Mouse (Mus musculus) retina, postnatal 1 day (tissue): ENCODE data around the gene Timm29.

Experiments used
- DNase-seq: peaks from one replicate; pipeline ENCODE4 v3.0.0-alpha.2; 2012

The Timm29 gene

DNA sequence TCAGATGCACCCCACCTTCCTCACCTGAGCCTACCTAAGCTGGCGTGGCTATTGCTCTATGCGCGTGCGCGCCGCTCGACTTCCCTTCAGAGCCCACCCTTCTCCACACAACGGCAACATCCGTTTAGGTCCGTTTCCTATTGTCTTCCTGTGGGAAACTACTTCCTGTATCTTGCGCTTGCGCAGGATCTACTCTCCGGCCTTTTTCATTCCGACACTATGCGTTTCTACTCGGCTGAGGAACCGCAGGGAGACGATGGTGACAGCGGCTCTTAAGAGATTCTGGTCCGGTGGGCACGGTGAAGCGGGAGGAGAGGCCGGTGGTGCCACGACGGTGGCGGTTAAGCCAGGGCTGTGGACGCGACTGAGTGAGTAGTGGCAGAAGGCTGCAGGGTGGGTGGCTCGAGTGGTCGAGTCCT, at the start of gene Timm29, which contains the start of gene Yipf2:
Timm29 (plus strand) TSS at position 20 of the 419 bp plus-strand sequence.
Yipf2 (minus strand) TSS at position 126 of the 419 bp plus-strand sequence.
- peak; percentile 99 for DNase-seq

DNA sequence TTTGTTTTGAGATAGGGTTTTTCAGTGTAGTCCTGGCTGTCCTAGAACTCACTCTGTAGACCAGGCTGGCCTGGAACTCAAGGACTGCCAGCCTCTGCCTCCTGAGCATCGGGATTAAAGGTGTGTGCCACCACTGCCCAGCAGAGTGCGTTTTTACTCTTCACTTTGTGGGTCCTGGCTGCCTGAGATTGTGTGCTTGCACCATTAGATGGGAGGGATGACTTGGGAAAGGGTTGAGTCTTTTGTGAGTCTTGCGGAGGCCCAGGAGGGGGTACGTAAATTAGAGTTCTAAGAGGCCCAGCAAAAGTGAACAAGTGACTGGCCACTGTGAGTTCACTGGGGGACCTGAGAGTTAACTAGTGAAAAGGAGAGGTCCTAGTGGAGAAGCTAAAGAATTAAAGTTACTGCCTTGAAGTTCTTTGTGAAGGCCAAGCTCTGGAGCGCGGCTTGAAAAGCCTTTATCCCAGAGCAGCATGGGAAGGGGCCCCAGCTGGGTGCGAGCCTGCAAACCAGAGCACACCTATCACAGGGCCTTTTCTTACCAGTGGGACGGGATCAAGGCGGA, 47.1 kb upstream of the Timm29 start:
- DNase-seq = no peak

DNA sequence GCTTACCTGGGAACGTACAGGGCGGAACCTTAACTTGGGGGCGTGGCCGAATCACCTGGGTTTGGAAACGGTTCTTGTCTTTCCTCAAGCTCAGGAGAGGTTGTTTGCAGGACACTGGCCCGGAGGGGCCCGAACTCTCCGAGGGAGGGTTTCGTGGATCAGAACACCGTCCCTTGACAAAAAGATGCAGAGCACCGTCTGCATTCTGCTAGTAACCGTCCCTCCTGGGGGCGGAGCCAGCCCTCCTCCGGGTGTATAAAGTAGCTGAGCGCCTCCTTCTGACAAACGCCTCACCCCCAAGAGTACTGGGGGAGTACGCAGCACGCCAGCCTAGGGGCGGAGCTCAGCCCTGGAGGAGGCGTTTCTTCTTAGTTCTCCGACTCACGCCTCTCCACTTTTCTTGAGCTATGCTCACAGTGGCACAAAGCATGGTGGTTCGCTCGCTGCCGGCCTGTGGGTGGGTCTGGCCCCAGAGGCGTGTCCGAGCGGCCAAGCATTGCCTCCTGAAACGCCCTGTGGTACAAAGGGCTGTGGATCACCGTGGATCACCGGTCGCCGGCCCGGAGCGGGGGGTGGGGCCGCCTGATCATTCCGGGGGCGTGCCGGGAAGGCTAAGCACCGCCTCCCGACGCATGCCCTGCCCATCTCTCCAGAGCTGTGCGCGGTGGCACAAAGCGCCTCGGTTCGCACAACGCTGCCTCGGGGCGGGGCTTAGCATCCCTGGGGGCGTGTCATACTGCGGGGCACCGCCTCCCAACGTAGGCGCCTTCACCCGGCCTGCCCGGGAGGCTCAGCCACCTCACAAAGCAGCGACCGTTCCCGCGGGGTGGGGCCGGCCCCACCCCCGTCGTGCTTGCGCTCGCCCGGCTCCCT, 46.4 kb upstream of the Timm29 start:
- peak; percentile 99 for DNase-seq

DNA sequence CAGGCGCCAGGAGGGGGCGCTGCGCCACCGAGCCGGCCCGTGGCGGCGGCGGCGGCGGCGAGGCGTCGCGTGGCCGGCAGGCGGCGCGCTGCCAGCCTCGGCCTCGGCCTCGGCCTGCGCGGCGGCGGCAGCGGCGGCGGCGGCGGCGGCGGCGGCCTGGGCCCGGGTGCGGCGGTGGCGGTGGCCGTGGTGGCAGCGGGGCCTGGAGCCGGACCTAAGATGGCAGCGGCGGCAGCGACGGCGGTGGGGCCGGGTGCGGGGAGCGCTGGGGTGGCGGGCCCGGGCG, 45.8 kb upstream of the Timm29 start, which contains the start of gene Carm1:
Carm1 (plus strand) TSS at position 106 of the 286 bp plus-strand sequence.
- DNase-seq = no peak

DNA sequence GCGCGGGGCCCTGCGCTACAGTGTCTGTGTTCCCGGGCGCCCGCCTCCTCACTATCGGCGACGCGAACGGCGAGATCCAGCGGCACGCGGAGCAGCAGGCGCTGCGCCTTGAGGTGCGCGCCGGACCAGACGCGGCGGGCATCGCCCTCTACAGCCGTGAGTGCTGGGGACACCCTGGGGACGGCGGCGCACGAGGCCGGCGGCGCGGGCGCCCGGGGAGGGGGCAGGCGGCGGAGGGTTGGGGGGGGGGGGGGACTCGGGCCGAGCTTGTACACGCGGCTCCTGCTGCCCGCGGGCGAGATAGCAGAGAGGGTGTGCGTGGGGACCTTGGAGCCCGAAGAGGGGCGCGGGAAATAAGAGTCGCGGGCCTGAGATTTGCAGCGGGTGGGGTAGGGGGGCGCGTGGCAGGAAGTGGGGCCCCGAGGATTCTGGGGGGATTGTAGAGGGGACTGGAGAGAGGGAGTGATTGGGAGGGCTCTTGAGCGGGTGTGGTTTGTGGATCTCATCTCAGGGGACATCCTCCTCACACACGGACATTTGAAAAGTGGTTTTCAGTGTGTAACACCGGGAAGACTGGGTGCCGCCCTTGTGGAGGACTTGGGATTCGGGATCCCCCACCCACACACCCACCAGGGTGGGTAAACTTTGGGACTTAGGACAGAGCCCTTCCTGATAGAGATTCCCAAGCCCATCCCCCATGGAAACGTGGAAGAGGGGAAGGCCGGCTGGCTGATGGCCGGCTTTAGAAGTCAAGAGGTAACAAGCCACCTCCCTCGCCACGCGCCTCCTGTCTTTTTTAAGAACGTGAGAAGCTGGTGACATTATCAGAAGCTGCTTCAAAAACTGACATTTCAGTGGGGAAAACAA, 45.2 kb upstream of the Timm29 start:
- DNase-seq = peak; percentile 82

DNA sequence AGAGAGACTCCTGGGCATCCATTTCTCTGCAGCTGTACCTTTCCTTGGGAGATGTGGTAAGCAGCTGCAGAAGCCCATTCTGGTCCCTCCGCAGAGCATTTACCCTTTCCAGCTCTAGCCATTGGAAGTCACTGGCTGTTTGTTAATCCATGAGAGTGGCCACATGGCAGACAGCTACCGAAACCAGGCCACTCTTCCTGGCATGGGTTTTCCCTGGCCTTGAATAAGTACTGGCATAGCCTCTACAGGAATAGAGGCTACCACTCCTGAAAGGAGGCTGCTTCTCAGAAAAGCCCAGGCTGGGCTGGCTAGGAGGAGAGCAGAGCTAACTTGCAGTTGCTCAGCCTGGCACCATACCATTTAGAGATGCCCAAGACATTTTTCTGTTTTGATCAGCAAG, 41.5 kb upstream of the Timm29 start:
- DNase-seq = no peak

DNA sequence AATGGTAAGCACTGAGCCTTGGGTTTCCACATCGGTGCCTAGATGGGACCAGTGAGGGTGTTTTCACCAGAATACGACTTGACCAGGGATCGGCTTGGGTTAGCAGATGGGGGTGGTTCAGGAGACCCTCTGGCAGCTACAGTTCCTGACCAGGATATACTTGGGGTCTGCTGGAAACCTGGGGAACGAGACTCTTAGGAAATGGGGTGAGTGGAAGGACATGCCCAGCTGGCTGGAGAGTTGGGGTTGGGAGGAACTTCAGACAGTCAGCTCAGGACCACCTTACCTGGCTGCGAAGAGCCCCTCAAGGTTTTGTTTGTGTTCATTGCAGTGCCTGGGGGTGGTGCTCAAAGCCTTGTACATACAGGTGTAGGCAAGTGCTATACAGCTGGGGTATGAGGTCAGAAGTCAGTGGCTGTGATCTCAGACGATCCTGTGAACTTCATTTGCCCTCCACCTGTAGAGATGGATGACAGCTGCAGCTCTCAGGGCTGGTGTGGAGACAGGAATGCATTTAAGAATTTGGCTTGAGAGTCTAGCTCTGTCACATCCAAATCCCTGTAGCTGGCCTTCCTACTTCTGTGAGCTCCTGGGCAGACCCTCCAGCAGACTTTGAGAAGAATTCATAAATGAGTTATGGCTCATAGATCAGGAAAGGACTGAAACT, 38.8 kb upstream of the Timm29 start:
- DNase-seq = no peak

DNA sequence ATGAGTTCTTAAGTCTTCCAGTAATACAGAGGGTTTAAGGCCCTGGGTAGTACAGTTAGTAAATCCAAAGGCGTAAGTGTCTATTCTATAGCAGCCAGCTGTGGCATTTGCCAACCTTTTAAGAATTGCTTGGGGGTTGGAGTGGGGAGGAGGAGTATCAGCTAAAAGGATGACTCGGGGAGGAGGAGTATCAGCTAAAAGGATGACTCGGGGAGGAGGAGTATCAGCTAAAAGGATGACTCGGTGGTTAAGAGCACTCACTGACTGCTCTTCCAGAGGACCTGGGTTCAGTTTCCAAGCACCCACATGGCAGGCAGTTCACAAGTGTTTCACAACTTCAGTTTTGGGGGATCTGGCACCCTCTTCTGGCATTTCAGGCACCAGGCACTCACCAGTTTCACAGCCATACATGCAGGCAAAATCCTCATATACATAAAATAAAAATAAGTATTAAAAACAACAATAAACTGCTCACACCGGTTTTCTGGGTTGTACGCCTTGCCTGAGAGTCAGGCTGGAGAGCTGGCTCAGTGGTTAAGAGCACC, 37.3 kb upstream of the Timm29 start:
- DNase-seq = no peak

DNA sequence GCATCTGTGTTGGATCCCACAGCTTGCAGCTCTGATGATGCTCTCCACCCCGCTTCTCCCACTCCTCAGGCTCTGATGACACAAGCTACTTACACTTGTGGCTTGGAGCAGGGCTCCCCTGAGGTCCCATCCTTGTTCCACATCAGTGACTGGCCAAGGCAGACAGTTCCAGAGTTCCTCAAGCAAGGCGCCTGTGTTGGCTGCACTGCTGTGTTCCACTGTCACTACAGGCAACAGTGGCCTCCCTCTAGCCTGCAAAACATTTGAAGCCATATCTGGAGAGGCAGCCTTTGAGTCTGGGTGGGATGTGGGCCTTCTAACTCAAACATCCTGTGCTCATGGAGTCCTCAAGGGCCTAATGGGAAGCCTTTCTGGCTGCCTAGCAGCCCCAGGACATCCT, 35.5 kb upstream of the Timm29 start:
- no peak for DNase-seq

DNA sequence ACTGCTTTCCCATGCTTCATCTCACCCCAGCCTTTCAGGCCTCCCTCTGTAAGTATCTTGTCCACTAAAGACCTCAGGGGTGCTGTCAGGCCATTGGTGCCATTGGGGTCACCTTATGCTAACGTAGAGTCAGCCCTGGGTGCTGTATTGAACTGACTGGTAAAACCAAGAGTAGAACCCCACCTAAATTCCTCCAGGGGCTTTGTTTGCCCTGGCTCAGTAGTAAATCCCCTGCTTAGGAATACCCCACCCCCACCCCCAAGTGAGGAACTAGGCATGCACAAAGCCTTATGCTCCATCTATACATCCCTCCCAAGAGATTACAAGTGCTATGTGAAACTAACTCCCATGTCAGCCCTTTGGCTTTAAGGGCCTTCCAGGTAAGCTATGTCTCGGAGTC, 35.0 kb upstream of the Timm29 start:
- DNase-seq = no peak

DNA sequence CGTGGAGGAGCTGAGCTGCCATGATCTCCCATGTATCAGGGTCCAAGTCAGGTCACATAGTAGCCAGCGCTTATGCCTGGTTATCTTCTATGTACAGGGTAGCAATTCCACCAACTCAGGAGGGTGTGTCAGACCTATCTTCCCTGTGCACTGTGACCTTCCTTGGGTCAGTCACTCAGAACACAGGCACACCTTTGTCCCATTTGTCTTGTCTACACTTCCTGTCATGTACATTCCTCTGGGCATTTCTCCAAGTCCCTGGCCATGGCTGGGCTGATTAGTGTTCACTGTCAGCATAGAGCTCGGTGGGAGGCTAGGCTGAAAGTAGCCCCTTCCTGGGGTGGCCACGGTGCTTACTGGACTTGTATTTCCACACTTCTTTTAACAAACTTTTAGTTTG, 34.2 kb upstream of the Timm29 start:
- DNase-seq = no peak

DNA sequence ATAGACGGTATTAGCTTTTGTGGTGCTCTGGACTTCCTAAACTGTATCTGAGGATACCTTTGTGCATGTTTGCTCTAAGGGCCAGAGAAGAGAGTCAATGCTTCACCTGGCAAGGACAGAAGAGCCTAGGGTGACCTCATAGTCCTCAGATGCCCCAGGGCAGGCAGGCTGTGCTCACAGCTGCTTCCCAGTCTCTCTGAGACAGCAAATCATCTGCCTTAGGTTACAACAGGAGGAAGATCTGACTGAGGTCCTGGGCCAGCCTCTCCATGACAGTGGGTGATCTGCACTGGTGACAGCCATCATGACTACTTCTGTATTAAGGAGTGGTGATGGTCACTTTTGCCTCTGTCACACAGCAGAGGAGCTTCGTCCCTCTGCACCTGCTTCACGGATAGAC, 33.4 kb upstream of the Timm29 start:
- DNase-seq = no peak

DNA sequence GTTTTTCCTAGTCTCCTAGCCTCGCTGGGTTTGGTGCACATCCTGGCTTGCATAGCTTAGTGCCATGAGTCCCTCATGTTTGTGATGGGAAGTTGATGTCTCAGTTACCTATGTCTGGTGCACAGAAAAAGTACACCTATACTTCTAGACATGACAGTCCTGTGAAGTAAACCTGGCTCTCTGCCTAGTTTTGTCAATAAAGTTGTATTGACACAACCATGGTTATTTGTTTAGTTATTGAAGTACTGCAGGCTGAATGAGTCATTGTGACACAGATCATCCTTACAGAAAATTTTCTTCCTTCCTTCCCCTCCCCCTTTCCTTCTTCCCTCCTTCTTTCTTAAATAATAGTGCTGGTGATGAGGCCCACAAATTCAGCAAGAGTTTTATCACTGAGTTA, 28.1 kb upstream of the Timm29 start:
- no peak for DNase-seq

DNA sequence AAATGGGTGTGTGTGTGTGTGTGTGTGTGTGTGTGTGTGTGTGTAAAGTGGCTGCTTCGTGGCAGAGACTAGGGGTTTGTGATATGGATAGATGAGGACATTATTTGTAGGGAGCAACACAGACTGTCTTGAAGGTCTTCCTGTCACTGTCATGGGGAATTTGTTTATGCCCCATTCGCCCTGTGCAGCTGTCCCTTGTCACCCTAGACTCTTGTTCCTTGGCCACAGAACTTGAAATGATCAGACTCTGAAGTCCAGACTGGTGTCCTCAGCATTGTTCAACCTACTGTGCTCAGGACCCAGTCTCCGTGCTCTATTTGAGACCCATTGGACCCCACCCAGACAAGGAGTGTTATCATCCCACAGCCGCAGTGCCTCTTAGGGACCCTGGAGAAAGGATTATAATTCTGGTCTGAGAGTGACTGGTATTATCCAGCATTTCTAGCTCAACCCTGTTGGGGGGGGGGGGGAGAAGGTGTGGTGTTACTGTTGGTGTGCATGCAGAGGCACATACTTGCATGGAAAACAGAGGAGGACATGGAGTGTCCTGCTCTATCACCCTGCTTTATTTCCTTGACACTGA, 27.4 kb upstream of the Timm29 start:
- DNase-seq = no peak

DNA sequence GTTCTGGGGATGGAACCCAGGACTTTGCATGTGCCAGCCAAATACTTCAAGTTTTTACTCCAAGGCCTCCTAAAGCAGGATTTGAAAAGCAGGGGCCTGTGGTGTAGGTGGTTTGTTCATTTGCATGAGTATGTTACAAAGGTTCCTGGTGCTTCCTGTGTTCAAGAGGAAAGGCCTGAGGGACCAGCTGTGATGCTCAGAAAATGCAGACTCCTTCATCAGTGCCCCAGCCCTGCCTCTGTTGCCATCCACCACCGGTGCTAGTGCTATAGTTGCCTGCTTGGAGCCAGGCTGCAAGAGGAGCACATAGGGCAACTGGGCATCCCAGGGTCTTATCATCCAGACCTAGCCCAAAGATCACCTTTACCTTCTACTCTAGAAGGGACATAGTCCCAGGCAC, 26.0 kb upstream of the Timm29 start:
- DNase-seq = no peak

DNA sequence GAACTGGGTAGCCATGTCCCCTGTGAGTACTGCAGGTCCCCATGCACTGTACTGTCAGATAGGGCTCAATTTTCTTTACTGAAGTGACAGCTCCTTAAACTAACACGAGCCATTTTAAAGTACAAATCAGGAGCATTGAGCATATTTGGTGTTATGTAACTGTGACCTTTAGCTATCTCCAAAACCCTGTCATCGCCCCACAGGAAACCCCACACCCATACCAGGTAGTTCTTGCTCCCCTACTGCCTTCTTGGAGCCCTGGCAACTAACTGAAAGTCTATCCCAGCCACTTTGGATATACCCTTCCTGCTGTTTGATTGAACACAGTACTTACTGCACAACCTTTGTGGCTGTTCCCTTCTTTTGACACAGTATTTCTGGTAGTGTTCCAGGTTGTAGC, 25.5 kb upstream of the Timm29 start:
- no peak for DNase-seq

DNA sequence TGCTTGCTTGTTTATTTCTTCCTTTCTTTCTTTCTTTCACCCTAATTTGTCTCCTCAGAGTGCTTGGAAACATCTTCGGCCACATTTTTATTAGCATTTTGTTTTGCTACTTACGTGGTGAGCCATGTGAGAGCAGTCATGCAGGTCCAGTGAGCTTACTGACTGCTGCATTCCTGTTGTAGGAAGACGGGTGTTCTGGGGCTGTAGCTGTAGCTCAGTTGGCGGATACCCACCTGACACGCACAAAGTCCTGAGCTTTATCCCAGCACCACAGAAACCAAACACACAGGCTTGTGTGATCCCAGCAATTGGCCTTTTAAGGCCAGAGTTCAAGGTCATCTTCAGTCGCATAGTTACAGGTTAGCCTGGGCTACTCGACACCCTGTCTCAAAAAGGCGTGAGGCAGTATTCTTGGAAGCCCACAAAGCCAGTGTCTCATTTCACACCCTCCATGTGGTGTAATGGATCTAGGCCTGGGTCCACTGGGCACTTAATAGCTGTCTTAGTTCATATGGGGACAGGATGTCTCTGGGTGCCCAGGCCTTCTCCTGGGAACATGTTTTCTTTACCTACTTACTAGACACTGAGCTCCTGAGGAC, 23.8 kb upstream of the Timm29 start:
- DNase-seq = no peak

DNA sequence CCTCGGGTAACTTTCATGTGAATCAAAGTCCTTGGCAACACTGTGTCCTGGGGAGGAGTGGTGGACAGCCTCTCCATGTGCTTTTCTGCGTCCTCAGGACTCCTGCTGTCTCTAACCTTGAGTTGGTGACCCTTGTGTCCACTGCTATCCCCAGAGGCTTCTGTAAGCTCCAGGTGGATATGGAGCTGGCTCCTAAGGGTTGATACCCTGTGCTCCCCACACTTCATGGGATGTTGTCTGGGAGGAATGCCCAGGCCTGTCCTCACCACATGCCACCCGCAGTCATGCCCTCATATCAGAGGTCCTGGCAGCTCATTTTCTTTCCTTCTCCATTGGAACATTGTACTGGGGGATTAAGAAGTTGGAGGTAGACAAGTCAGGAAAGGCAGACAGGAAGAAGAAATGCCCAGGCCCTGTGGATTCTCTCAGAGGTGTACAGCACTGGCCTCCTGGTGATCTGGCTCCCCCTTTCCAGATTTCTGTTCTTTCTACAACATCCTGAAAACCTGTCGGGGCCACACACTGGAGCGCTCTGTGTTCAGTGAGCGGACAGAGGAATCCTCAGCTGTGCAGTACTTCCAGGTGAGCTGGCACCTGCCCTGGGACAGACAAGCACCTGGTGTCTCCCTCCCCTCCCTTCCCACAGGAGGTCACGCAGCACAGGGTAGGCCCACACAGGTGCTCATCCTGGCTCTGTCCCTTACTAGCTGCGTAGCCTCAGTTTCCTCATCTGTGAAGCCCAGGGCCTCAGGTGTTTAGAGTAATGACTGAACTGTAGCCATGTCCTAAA, 18.3 kb upstream of the Timm29 start:
- no peak for DNase-seq

DNA sequence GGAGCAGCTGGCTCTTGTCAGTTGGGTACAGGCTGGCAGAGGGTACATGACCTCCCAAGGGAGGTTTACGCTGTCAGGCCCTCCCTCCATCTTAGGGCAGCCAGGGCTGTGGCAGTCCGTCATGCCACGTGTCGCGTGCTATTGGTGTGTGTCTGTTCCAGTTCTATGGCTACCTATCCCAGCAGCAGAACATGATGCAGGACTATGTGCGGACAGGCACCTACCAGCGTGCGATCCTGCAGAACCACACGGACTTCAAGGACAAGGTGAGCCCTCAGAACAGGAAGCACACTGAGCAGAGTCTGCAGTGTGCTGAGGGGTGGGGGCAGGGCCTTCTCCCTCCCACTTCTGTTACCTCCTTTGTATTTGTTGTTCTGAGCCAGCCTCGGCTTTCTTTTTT, 17.3 kb upstream of the Timm29 start:
- no peak for DNase-seq

DNA sequence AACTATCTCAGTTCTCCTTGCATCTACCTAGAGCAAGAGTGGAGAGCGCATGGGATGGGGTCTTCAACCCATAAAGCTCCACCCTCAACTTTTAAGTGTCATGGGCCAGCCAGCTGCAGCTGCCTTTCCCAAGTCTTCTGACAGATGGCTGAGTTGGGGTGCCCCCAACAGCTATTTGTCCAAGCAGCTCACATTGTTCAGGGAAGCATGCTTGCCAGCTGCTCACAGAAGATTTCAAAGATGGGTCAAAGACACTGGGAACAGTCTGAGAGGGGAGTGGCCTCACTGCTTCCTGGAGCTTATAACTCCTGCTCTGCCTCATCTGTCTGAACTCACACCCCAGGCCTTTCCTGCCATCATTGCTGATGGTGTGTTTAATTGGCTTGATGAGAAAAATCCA, 16.2 kb upstream of the Timm29 start:
- peak; percentile 72 for DNase-seq

DNA sequence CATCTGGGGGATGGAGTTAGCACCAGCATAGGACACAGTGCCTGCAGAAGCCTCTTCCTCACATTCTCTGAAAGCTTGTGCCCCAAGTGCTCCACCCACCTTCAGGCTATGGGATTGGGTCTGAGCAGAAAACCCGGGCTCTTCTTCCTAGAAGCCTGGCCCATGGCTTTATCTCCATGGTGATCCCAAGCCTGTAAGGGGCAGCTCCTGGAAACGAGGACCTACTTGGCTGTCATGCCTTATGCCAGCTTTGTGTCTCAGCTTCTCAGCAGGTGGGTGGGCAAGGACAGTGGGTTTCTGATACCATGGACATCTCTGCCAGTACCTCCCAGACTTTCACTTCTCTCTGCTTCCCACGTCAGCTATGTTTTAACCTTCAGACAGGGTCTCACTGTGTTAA, 14.3 kb upstream of the Timm29 start:
- DNase-seq = no peak
